Mouse (Mus musculus): ENCODE data around the gene Naif1. TPM values are rescaled to one million over a fixed set of nuclear protein-coding genes. Genes with fewer than 3 reads are reported as not detected.

Naif1 gene
- polyA plus RNA-seq, 1 experiment from 2014 or later, result 7.0 TPM

GRCm38 (mm10) chr2:32502843-32503242 is 52.6 kb downstream of the Naif1 start:
- no peak overlapping the region for H3K9ac ChIP-seq (replicated peaks; ENCODE audit: low read depth, low read length)
- 82% methylated on average over 12 of the region's 12 CpGs for WGBS
- ATAC-seq, result no peak

GRCm38 (mm10) chr2:32503588-32503987 is 53.3 kb downstream of the Naif1 start:
- 70% methylated on average over 3 of the region's 3 CpGs for WGBS
- Histone ChIP-seq H3K4me1 (replicated peaks; ENCODE audit: control insufficient read depth, insufficient read depth, low read length) (no peaks in the 10 kb centered on the region), H3K9me3 (ENCODE audit: control insufficient read depth, low read length) (peaks cover 3% of the 10 kb centered on the region; the same call in 1 of the 2 replicates), H3K9ac (replicated peaks; ENCODE audit: low read depth, low read length) (no peak overlapping the region), H3K27ac (ENCODE audit: low read length) (no peak overlapping the region), H3K4me2 (ENCODE audit: low read length) (no peak overlapping the region), H3K27me3 (replicated peaks; ENCODE audit: control insufficient read depth, insufficient read depth, low read length) (no peaks in the 10 kb centered on the region), H3K36me3 (ENCODE audit: control insufficient read depth, insufficient read depth) (no peaks in the 10 kb centered on the region), H3K4me3 (replicated peaks; ENCODE audit: low read length) (no peak overlapping the region)
- no peak for ATAC-seq

More at GRCm38 (mm10) chr2:32502843-32503242, 52.6 kb downstream of the Naif1 start:
- H3K27ac ChIP-seq (ENCODE audit: low read length), result no peak overlapping the region
- H3K4me2 ChIP-seq (ENCODE audit: low read length), result no peak overlapping the region
- H3K4me3 ChIP-seq (replicated peaks; ENCODE audit: low read length), result no peak overlapping the region
- H3K36me3 ChIP-seq (ENCODE audit: control insufficient read depth, insufficient read depth), result no peaks in the 10 kb centered on the region
- no peaks in the 10 kb centered on the region for H3K4me1 ChIP-seq (replicated peaks; ENCODE audit: control insufficient read depth, insufficient read depth, low read length)
- peaks cover 3% of the 10 kb centered on the region; the same call in 1 of the 2 replicates for H3K9me3 ChIP-seq (ENCODE audit: control insufficient read depth, low read length)
- no peaks in the 10 kb centered on the region for H3K27me3 ChIP-seq (replicated peaks; ENCODE audit: control insufficient read depth, insufficient read depth, low read length)

- no peaks in the 10 kb centered on the region for H3K27me3 ChIP-seq (replicated peaks; ENCODE audit: control insufficient read depth, insufficient read depth, low read length)
- H3K27ac ChIP-seq (ENCODE audit: low read length), result no peak overlapping the region
- H3K36me3 ChIP-seq (ENCODE audit: control insufficient read depth, insufficient read depth), result no peaks in the 10 kb centered on the region
- H3K4me2 ChIP-seq (ENCODE audit: low read length), result no peak overlapping the region
- no peak overlapping the region for H3K9ac ChIP-seq (replicated peaks; ENCODE audit: low read depth, low read length)
- H3K9me3 ChIP-seq (ENCODE audit: control insufficient read depth, low read length), result no peaks in the 10 kb centered on the region
- no peak for ATAC-seq
- H3K4me3 ChIP-seq (replicated peaks; ENCODE audit: low read length), result no peak overlapping the region
- 94% methylated on average over 2 of the region's 2 CpGs for WGBS
- H3K4me1 ChIP-seq (replicated peaks; ENCODE audit: control insufficient read depth, insufficient read depth, low read length), result no peaks in the 10 kb centered on the region
Measured at GRCm38 (mm10) chr2:32505536-32505935, 55.3 kb downstream of the Naif1 start.

Other genes starting within 250 kb of the Naif1 start
- gene Pomt1, start 213.9 kb upstream of the Naif1 start, polyA plus RNA-seq (2015; fragmentation: Nextera tagmentation; extraction: Ambion mirVana), result 29.9 and 36.8 TPM in 2 replicates
- gene Uck1, start 190.3 kb upstream of the Naif1 start, polyA plus RNA-seq (2015; fragmentation: Nextera tagmentation; extraction: Ambion mirVana), result 93.9 and 108 TPM in 2 replicates
- gene Golga2, start 163.1 kb upstream of the Naif1 start, polyA plus RNA-seq (2015; fragmentation: Nextera tagmentation; extraction: Ambion mirVana), result 29.4 and 29.8 TPM in 2 replicates
- gene Swi5, start 162.4 kb upstream of the Naif1 start, polyA plus RNA-seq (2015; fragmentation: Nextera tagmentation; extraction: Ambion mirVana), result 362 and 368 TPM in 2 replicates
- 64.3 and 64.6 TPM in 2 replicates for gene Ciz1, start 98.1 kb upstream of the Naif1 start, polyA plus RNA-seq (2015; fragmentation: Nextera tagmentation; extraction: Ambion mirVana)
- gene Dnm1, start 97.1 kb upstream of the Naif1 start, polyA plus RNA-seq (2015; fragmentation: Nextera tagmentation; extraction: Ambion mirVana), result 26.9 and 38.4 TPM in 2 replicates
- 67.8 and 77.7 TPM in 2 replicates for gene 1110008P14Rik, start 68.5 kb upstream of the Naif1 start, polyA plus RNA-seq (2015; fragmentation: Nextera tagmentation; extraction: Ambion mirVana)
- gene Lcn2, start 62.2 kb upstream of the Naif1 start, polyA plus RNA-seq (2015; fragmentation: Nextera tagmentation; extraction: Ambion mirVana), result not detected in 2 replicates
- 35.6 and 42.7 TPM in 2 replicates for gene Ptges2, start 54.6 kb upstream of the Naif1 start, polyA plus RNA-seq (2015; fragmentation: Nextera tagmentation; extraction: Ambion mirVana)
- 46.9 and 47.7 TPM in 2 replicates for gene Slc25a25, start 988 bp downstream of the Naif1 start, polyA plus RNA-seq (2015; fragmentation: Nextera tagmentation; extraction: Ambion mirVana)
- 4.7 and 5.6 TPM in 2 replicates for gene Fam102a, start 84.9 kb downstream of the Naif1 start, polyA plus RNA-seq (2015; fragmentation: Nextera tagmentation; extraction: Ambion mirVana)
- 136 and 141 TPM in 2 replicates for gene Dpm2, start 120.4 kb downstream of the Naif1 start, polyA plus RNA-seq (2015; fragmentation: Nextera tagmentation; extraction: Ambion mirVana)
- gene Pip5kl1, start 124.3 kb downstream of the Naif1 start, polyA plus RNA-seq (2015; fragmentation: Nextera tagmentation; extraction: Ambion mirVana), result 3.9 and 6.8 TPM in 2 replicates
- gene 9430097D07Rik, start 125.2 kb downstream of the Naif1 start, polyA plus RNA-seq (2015; fragmentation: Nextera tagmentation; extraction: Ambion mirVana), result 0.42 and 0.60 TPM in 2 replicates
- 27.4 and 29.6 TPM in 2 replicates for gene St6galnac4, start 136.6 kb downstream of the Naif1 start, polyA plus RNA-seq (2015; fragmentation: Nextera tagmentation; extraction: Ambion mirVana)
- gene St6galnac6, start 149.3 kb downstream of the Naif1 start, polyA plus RNA-seq (2015; fragmentation: Nextera tagmentation; extraction: Ambion mirVana), result 18.3 and 21.6 TPM in 2 replicates
- 83.8 and 91.2 TPM in 2 replicates for gene Ak1, start 171.3 kb downstream of the Naif1 start, polyA plus RNA-seq (2015; fragmentation: Nextera tagmentation; extraction: Ambion mirVana)
- gene Eng, start 196.1 kb downstream of the Naif1 start, polyA plus RNA-seq (2015; fragmentation: Nextera tagmentation; extraction: Ambion mirVana), result 27.3 and 31.9 TPM in 2 replicates